Mouse (Mus musculus) urinary bladder, postnatal 4 days (tissue): ENCODE results near the gene Gnmt.
A peak's percentile ranks its signal among the peaks of the same experiment; 100 is the strongest.

ENCODE experiments used
- DNase-seq, 2 experiments: peaks; one replicate each; pipeline ENCODE4 v3.0.0; 2021 to 2022; ENCODE audit warnings: low spot score in 2 of 2

The Gnmt gene

GRCm38 (mm10) chr17:46742986-46743385 lies 14.0 kb upstream of the Gnmt start:
- no peak for DNase-seq

DNA sequence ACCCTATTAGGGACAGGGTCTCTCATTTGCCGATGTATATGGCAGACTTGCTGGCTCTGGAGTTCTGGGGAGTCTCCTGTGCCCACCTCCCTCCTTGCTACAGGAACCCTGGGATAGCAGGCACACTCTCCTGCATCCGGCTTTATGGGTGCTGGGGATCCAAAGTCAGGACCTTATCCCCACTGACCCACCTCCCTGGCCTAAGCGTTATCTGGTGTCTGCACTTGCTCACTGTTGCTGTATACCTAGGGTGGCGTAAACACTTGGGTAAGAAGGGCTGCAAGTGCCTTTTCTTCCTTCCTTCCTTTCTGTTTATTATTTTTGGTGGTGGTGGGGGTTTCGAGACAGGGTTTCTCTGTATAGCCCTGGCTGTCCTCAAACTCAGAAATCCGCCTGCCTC lies 12.3 kb upstream of the Gnmt start:
- DNase-seq, result no peak

GRCm38 (mm10) chr17:46736160-46736559 lies 7.2 kb upstream of the Gnmt start:
- DNase-seq, result no peak

DNA sequence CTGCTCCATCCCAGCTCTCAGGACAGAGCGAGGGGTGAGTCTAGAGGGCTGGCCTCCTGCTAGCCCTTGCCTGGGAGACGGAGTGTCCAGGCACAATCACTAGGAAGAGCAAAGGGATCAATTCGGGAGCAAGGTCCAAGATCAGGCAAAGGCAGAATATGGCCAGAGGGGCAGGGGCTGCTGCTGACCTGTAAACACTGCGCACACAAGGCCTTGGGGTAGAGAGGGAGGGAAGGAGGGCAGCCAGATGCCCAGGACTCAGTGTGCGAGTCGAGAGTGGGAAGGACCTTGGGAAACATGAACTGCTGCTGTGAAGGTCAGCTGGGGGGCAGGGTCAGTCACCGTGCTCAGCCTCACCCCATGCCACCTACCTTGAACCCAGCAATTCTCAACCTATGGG lies 6.3 kb upstream of the Gnmt start:
- DNase-seq, result no peak

DNA sequence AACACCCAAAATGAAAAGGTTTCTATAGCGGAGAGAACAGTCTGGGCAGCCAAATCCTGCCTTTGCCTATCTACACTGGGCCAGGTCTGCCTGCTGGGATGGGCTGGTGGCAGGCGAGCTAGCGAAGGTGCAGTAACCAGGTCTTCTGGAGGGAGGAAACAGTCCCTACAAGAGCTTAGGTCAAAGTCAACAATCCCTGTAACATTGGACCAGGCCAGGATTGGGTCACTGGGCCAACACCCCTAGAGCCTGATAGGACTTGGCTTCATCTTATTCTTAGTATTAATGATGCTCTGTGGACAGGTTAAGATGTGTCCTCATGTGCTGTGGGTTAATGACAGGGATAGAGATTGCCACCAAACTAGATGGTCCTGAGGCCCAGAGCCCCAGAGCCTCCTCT lies 5.1 kb upstream of the Gnmt start:
- DNase-seq, result no peak

GRCm38 (mm10) chr17:46728496-46728895 lies 472 bp downstream of the Gnmt start:
- DNase-seq, result no peak

DNA sequence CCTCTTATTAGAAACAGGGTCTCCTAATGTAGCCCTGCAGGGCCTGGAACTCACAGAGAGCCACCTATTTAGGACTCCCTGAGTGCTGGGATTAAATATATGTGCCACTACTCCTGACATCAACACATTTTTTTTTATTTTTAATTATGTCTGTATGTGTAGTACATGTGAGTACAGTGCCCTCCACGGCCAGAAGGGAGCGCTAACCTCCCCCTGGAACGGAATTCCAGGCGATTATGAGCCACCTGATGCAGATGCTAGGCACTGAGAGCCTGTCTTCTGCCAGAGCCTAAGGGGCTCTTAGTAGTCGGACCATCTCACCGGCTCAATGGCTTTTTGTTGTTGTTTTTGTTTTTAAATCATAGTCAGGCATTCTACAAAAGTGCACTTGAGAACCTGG lies 947 bp downstream of the Gnmt start:
- DNase-seq, result no peak

GRCm38 (mm10) chr17:46727271-46727670 lies 1.7 kb downstream of the Gnmt start:
- DNase-seq, result no peak

DNA sequence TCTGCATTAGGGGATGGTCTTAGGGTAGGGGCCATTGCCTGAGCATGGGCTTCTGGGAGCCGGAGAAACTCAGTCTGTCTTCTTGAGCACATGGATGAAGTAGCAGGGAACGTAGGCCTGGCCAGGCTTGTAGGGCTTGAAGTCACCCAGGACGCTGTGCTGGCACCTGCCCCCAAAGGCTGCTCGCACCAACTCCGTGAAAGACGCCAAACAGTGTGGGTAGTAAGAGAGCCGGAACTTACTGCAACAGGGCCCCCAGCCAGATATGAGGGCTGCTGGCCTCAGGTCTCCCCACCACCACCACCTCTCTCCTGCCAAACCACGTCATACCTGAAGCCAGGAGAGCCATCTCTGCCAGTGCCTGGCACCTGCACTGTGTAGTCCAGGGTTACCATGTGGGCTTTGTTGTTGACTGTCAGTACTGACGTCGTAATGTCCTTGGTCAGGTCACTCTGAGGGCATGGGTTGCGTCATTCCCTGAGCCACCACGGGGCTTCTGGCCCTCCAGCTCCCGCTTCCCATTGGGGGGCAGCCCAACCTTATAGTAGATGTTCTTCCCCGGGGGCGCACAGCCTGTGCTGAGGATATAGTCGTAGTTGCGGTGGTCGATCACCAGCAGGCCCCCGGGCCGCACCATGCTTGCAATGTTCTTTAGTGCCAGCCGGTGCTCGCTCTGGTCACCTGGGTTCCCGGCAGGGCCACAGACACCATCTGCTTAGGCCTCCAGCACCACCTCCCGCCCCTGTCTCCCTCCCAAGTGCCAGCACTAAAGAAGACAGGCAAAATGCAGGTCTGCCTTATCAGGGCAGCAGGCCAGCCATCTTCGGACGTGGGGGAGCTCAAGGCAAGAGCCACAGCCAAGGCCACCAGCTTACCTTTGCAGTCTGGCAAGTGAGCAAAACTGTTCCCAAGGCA lies 3.0 kb downstream of the Gnmt start:
- no peak for DNase-seq

GRCm38 (mm10) chr17:46725273-46725672 lies 3.7 kb downstream of the Gnmt start:
- DNase-seq, result no peak

DNA sequence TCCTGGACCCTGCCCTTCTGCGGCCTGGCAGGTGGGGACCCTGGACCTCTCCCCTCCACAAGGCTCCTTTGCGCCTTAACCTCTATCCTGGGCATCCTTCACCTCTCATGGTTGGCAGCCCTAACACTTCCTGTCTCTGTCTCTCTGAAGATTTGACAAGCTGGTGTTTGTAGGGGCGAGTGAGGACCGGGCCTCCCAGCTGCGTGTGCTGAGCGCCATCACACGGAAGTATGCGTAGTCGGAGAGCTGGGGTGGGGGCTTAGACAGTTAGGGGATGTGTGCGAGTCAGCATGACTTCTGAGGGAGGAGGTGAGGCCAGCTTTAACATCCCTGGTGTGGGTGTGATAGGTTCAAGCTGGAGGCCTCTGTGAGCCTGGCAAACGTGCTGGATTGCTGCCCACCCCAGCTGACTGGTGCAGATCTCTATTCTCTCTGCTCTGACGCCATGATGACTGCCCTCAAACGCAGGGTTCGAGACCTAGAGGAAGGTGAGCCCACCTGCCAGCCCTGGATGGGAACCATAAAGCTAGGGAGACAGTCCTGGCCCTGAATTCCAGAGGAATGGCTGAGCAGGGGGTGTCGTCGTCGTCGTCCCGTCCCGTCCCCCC lies 4.4 kb downstream of the Gnmt start:
- no peak for DNase-seq

GRCm38 (mm10) chr17:46721077-46721476 lies 7.9 kb downstream of the Gnmt start:
- no peak for DNase-seq

DNA sequence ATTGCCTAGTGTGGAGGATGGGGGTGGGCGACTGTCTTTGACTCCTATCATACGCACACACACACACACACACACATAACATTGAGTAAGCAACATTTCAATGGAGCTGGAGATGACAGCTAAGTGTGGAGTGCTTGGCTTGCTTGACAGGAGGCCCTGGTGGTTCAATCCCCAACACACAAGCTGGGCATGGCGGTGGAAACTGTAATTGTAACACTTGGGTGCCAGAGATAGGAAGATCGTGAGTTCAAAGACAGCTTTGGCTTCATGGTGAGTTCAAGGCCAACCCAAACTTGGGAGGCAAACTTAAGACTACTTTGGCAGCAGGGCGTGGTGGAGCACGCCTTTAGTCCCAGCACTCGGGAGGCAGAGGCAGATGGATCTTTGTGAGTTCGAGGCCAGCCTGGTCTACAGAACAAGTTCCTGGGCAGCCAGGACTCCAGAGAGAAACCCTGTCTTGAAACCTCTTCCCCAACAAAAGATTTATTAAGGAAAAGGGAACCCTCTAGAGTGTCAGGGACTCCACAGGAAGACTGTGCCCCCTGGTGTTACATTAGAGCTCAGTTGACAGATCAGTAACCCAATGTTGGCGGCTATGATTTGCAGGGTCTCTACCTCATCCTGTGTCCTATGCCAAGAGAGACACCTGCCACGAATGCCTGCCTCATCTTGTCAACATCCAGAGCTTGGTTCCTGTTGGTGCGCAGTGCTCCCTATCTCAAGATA lies 14.0 kb downstream of the Gnmt start:
- no peak for DNase-seq

GRCm38 (mm10) chr17:46713849-46714248 lies 15.1 kb downstream of the Gnmt start:
- DNase-seq, result no peak

GRCm38 (mm10) chr17:46712442-46712841 lies 16.5 kb downstream of the Gnmt start:
- DNase-seq, result no peak

DNA sequence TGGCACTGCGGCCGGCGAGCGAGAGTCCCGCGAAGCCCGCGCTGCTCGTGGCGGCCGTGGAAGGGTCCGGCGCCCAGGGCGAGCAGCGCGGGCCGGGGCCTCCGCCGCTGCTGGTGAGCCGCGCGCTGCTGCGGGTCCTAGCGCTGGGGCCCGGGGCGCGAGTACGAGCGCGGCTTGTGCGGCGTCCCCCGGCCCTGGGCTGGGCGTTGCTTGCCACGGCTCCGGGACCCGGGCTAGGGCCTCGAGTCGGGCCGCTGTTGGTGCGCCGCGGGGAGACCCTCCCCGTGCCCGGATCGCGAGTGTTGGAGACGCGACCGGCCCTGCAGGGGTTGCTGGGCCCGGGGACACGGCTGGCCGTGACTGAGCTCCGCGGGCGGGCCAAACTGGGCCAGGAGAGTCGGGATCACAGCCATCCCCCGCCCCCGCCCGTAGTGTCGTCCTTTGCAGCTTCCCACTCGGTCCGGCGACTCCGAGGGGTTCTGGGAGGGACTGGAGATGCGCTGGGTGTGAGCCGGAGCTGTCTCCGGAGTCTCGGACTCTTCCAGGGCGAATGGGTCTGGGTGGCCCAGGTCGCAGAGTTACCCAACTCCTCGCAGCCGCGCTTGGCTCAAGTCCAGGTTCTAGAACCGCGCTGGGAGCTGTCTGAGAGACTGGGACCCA lies 17.2 kb downstream of the Gnmt start:
- DNase-seq, result peak; percentile 31 to 73

GRCm38 (mm10) chr17:46710959-46711597 lies 17.9 kb downstream of the Gnmt start, which contains the start of gene Pex6:
Gene Pex6, plus strand, starts transcription at chr17:46711463.
- DNase-seq, result peak; percentile 90 to 95

DNA sequence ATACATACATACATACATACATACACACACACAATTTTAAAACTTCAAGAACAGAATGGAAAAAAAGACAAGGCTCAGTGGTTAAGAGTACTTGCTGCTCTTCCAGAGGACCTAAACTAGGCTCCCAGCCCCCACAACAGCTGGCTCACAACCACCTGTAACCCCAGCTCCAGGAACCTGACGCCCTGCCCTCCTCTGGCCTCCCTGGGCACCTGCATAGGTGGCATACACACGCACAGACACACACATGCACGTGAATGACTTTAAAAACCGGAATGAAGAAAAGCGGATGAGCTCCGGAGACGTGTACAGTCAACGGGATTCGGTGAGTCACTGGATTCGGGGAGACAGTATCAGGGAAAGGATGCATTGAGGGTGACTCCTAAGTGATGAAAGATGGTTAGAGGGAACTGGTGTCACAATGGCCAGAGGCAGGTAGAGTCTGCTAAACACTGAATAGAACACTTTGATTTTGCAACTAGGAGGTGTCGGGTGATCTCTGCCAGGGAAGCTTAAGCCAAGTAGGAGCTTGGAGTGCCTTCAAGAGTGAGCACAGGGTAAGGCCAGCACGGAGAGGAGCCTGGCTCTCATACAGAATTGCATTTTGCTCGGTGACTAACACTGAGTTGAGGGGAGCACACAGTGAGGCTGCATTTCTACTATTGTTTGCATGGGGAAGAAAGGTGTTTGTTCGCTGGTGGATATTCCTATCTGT lies 22.4 kb downstream of the Gnmt start:
- DNase-seq, result no peak

DNA sequence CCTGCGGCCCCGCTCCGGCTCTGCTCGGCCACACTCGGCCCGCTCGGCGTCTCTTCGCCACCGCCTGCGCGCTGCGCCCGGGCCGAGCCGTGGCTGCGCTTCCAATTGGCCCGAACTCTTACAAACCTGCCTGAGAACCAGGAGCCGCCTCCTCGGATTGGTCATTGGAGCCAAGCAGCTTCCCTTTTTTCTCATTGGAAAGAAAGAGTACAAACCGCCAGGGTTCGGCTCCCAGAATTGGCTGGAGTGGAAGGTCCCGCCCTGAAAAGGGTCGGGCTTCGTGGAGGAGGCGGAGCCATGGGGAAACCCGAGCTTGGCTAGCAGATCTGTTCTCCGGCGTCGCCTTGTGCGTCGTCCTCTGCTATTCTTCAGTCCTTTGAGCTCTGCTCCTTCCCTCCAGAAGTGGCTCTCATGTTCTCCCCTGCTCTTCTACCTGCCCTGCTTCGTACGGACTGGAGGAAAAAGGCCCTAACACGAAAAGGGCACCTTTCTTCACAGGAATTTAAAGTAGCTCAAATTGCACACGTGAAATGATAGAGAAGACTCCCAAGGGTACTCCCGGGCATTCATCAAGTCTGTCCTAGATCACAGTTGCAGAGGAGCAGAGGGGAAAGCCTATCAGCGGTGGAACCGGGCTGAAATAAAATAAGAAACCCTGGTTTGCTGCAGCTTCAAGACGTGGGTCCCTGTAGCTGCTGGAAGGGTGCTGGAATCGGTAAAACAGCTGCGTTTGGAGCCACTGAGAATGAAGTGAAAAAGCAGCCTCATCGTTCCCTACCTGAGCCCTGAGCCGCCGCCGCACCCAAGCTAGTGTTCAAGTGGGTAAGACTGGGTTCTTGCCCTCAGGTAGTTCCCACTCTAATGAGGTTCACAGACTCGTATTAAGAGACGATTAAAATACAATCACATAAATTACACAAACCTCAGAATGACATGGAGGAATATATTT lies 23.8 kb downstream of the Gnmt start, which contains the start of gene Ppp2r5d:
Gene Ppp2r5d (minus strand): TSS at position 225 of the 949 bp plus-strand sequence.
- DNase-seq, result peak; percentile 95
